Mouse (Mus musculus) kidney, postnatal 25 days (tissue): ENCODE results near the gene Grrp1.
A peak's percentile ranks its signal among the peaks of the same experiment; 100 is the strongest.

Experiments
- DNase-seq, 2 experiments: peaks; one replicate each; pipeline ENCODE4 v3.0.0; 2021; ENCODE audit warnings: mixed read lengths in 2 of 2

Gene Grrp1

DNA sequence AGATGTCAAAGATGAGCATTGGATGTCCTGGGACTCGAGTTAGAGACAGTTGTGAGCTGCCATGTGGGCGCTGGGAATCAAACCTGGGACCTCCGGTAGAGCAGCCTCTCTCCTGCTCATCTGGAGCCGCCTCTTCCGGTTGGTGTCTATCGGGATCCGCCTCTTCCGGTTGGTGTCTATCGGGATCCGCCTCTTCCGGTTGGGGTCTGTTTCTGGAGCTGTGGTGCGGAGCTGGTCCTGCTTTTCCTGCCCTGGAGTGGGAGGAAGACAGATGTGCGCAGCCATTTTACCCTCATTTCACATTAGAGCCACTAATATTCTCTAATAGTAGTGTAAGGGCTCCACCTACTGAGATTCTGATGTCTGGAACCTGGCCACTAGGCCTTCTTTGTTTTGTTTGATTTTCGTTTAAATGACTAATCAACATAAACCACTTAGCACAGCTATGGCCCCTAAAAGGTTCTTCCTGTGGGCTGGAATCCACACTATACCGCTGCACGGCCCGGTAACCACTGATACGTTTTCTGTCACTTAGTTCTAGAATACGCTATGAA, 14.3 kb upstream of the Grrp1 start:
- peak in 1 of 2 experiments; percentile 55 for DNase-seq

DNA sequence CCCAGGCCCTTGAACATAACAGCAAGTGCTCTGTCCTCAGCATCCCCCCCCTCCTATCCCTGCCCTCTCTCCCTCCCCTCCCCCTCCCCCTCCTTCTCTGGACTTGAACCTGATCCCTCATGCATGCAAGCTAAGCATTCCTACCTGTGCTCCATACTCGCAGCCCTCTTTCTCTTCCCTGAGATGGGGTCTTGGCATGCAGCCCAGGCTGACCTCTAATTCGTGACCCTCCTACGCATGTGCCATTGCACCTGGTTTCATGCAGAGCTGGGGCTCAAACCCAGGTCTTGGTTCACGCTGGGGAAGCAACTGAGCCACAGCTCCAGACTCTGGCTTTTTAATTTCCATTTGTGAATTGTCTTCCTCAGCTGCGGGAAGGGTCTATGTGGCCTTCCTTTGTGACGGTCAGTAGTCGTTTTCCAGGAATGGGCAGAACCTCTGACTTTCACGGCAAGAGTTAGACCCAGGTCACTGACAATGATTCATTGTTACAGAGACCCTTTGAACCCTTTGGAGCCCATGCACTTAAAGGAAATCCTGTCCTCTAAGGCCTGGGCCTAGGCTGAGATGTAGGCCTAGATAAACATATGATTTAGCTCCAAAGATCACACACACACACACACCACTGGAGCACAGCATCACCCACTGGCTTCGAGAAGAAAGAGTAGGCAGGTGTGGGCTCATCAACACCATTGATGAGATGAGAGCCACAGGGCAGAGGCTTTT, 12.1 kb upstream of the Grrp1 start:
- DNase-seq = peak in 1 of 2 experiments; percentile 44

DNA sequence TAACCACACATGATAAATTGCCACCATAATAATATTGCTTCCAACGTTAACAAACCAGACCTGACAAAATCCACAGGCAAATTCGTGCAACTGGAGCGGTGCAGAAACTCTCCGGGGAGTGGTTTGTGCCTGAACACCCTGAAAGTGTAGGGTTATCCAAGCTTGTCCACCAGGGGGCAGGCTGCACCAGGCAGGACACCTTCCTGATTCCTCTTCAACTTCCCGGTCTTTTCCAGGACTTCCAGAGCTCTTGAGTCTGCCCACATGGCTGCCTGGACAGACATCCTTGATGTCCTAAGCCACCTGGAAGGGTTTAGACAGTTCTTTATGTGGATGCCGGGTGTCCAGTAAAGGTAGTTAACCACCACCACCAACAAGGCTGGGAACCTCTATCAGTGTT, 9.3 kb upstream of the Grrp1 start:
- peak; percentile 75 to 86 for DNase-seq

DNA sequence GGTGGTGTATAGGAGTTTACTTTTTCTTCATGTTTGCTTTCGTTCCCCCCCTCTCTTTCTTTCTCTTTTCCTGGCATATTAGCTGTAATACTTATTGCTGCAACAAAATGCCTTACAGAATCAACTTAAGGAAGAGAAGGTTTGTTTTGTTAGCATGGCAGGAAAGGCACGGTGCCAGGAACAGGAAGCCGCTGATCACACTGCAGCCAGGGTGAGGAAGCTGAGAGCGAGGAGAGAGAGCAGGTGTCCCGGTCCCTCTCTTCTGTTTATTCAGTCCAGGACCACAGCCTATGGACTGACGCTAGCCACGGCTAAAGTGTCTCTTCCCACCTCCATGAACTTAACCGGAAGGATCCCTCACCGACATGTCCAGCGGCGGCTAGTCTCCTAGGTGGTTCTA, 4.4 kb upstream of the Grrp1 start:
- peak; percentile 45 to 62 for DNase-seq

DNA sequence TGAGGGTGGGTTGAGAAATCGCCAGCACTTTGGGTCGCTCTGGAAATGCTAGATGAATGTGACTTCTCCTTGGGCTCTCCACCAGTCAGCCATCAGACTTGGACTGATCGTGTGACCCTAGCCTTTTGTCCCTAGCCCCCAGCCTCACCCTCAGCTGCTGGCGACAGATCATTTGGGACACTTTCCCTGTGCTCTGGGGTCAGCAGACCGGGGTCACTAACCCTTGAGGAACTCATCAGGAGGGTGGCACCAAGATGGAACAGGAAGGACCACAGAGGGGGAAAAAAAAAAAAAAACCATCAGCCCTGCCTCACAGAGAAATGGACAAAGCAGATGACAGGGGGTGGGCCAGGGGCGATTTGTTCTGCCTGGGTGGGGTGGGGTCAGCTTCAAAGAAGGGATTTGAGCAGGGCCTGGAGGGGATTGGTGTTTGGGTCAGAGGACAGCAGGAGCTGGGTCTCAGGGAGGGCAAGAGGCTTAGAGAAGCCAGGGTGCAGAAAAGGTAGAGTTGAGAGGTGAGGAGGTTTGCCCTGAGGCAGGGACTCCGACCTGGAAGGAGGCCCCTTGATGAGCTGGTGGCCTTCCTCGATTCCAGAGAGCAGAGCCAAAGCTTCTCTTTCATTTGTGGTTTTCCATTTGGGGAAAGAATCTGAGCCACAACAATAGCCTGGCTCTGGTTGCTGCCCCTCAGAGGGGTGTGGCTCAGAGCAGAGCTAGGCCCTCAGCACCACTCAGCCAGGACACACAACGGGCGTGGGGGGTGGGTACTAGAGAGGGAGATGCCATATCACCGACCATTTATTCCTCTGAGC, 3.5 kb upstream of the Grrp1 start:
- peak; percentile 26 to 58 for DNase-seq

DNA sequence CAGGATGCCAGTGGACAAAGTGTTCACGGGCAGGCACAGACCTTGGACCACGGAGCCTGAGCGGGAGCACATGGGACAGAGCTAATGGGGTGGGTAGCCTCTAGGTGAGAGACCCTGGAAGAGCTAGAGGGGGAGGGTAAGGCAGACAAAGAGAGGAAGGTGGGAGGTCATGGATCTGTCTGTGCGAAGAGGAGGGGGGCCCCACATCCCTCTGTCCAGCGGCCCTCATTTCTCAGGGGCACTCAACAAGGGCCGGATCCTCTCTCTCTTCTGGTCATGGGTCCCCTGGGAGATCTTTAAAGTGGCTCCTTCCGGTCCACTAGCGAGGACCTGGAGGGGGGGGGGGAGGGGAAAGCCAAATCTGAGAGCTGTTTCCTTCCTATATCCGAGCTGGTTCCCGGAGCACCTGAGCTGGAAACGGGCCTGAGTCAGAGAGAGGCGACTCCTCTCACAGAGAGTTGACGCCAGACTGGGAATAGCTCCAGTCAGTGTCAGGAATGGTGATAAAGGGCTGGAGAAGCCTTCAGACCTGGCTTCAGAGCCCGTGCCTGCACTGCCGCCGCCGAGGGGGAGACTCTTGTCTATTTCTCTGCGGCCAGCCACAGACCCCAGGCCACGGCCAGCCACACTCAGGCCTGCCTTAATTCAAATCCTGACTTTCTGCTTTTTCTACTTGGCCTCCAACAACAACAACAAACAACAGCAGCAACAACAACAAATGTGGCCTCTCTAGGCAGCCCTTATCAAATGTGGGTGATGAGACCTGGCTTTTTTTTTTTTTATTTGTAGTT, 2.7 kb upstream of the Grrp1 start:
- peak; percentile 70 to 83 for DNase-seq

DNA sequence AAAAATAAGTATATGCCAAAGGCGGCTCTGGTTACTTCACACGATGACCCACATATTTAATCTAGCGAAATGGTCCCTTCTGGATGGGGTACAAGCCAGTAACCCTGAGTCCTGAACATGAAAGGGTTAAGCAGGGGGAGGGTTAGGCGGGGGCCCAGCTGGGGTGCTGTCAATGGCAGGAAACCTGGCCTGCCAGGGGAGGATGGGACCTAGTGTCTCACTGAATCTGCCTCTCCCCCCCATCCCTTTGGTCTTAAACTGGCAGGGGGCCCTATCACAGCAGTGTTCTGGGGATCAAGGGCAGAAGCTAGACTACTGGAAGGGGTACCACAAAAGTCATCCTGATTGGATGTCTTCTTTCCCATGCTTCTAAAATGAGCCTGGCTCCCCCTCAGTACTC, 1.9 kb upstream of the Grrp1 start:
- DNase-seq = peak; percentile 45 to 77

GRCm38 (mm10) chr4:134254835-134255234, 929 bp upstream of the Grrp1 start:
- no peak for DNase-seq

GRCm38 (mm10) chr4:134252911-134253721, 790 bp downstream of the Grrp1 start:
- DNase-seq = peak; percentile 48 to 65

- DNase-seq = peak; percentile 62 to 64
Measured at GRCm38 (mm10) chr4:134252131-134252910, 1.6 kb downstream of the Grrp1 start.

DNA sequence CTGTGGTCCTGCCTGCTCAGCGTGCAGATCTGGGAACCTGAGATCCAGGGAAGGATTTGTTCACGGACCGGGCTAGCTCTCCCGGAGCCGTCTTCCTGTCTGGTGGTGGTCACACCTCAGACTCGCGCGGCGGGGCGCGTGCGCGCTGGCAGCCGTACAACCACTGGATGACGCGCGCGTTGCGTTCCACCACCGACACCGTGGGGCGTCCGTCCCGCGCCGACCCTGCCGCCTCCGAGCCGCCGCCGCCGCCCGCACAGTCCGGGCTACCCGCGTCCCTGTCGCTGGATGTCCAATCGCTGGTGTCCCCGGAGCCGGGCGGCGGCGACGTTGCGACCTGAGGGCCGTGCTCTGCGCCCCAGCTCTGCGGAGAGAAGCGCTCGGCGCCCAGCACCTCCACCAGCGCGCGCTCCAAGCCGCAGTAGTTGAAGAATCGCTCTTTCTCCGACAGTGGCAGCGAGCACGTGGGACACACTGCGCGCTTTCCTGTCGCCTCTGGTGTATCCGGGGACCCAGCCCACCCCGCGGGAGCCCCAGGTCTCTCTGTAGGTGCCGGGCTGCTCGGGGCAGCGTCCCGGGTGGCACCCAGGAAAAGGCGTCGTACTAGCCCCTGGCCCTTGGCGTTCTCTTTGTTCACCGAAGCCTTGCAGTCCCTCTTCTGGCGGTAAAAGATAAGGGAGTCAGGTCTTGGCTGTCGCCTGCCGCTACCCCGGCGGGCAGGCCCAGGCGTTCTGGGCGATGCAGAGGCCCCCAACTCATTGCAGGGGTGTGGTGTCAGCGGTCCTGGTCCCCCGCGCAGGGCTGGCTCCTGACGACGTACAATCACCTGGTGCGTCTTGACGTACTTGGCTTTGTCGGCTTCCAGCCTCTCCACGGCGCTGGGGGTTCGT, 2.4 kb downstream of the Grrp1 start:
- DNase-seq = peak in 1 of 2 experiments; percentile 38

DNA sequence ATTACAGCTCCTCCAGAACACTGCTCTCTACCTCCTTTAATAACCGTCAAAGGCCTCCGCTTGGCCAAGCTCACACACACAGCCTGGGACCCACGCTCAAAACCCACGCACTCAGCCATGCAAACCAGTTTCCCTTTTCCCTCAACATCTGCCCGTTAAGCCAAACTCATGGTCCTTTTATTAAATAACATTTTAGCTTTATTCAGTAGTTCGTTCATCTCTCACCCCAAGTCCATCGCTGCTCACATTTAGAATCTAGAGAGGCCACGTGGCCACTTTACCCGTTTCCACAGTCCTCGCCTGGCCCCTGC, 3.0 kb downstream of the Grrp1 start:
- DNase-seq = no peak

DNA sequence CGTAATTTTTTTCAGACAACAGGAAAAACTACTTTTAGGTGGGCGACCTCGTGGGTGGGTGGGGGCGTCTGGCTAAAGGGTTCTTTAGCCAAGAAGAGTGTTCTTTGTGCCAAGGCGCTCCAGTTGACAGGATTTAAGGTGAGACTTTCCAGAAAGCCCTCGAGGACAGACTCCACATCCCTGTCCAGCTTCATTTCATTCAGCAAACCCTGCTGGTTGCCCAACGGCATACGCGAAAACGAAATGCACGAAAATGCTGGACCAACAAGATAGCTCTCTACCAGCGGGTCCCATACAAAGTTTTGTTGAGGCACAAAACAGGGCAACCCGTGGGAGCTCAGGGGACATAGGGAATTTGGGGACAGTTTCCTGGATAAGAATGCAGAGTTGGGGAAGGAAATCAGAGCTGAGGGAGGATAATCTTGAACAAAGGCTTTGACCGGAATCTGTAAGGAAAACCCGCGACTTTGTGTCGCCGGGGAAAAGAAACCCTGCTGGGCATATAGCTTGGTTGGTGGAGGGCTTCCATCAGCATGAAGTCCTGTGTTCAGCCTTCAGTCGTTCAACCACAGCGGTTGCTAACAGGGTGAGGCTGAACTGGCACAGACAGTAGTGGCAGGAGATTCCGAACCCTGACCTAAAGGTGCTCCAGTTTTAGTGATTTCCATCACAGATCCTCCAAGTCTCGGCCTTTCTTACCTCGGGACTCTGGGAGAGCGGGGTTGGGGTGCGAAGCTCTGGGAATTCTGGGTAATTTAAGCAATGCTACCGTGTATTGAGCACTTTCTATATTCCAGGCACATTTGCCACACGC, 3.6 kb downstream of the Grrp1 start:
- no peak for DNase-seq

GRCm38 (mm10) chr4:134249651-134250050, 4.3 kb downstream of the Grrp1 start:
- DNase-seq = peak; percentile 78 to 82

GRCm38 (mm10) chr4:134246719-134247258, 7.1 kb downstream of the Grrp1 start, which contains the start of gene Gm30191:
Gm30191 (plus strand) TSS chr4:134246935.
- peak in 1 of 2 experiments; percentile 61 for DNase-seq

GRCm38 (mm10) chr4:134246256-134246655, 7.7 kb downstream of the Grrp1 start:
- DNase-seq = peak in 1 of 2 experiments; percentile 69

GRCm38 (mm10) chr4:134245148-134245843, 8.6 kb downstream of the Grrp1 start, which contains the start of gene Zfp593:
Zfp593 (minus strand) TSS chr4:134245592.
- DNase-seq = peak; percentile 96
